Mouse (Mus musculus) layer of hippocampus, postnatal 10 days (tissue): ENCODE measurements around the gene Hist1h1b. TPM values are rescaled to one million over a fixed set of nuclear protein-coding genes. Genes with fewer than 3 reads are reported as not detected.

Experiments used
- DNase-seq, 2 experiments: peaks; one replicate each; pipeline ENCODE4 v3.0.0; 2021; ENCODE audit warnings: low spot score in 2 of 2
- microRNA-seq, 2 experiments: library from miRNA; unstranded; fragments of <30 nt; microRNA quantifications; one replicate each; pipeline ENCODE4 v1.2.0; 2021
- total RNA-seq, 2 experiments: library from RNA; stranded (reverse); gene quantifications; 2 replicates each; pipeline ENCODE4 v1.2.3; 2021

Gene Hist1h1b
- total RNA-seq, 2 experiments from 2014 or later = 33.1 to 44.1 TPM

DNA sequence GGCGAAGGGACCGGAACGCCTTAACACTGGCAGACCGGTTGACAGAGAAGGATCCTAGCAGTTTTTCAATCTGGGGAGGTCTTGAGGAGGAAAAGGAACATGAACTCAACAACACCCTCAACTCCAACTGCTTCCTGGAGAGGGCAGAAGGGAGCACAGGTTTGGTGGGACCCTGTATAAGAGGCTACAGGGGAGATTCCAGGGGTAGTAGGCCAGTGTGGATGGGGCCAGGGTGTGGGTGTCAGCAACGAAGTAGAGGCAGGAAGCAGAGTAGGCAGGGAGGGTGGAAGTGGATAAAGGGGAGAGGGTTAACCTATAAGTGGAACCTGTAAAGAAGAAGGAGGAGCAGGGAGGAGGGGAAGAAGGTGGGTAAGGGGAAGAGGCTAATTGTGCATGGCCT is 47.0 kb downstream of the Hist1h1b start:
- DNase-seq = no peak

Small RNA genes lying within 50 kb of the gene (microRNA-seq; reads per million reads assigned to microRNA genes)
- gene Gm19658 (0 reads per million in 2 experiments), gene Gm44346 (0 reads per million in 2 experiments), gene Gm44454 (0.22 to 0.78 reads per million in 2 experiments)

Other genes with a start within 250 kb of the Hist1h1b start
- gene Zkscan8, start 249.5 kb downstream of the Hist1h1b start, total RNA-seq = 10 to 100 TPM; 12.9 to 15.9 TPM
- gene Olfr1366, start 237.8 kb downstream of the Hist1h1b start, total RNA-seq = not detected
- not detected for gene Olfr1535, start 220.7 kb downstream of the Hist1h1b start, total RNA-seq
- gene Olfr1364, start 198.9 kb downstream of the Hist1h1b start, total RNA-seq = not detected
- not detected for gene Olfr1362, start 166.6 kb downstream of the Hist1h1b start, total RNA-seq
- not detected for gene Olfr11, start 138.1 kb downstream of the Hist1h1b start, total RNA-seq
- not detected for gene Olfr1361, start 117.2 kb downstream of the Hist1h1b start, total RNA-seq
- gene Olfr1360, start 103.2 kb downstream of the Hist1h1b start, total RNA-seq = not detected
- gene Olfr1359, start 82.5 kb downstream of the Hist1h1b start, total RNA-seq = not detected
- gene Hist1h2bl, start 64.5 kb downstream of the Hist1h1b start, total RNA-seq = 10 to 100 TPM; 55.7 to 83.1 TPM
- gene Hist1h2ai, start 64.2 kb downstream of the Hist1h1b start, total RNA-seq = 10 to 100 TPM; 69.8 to 77.4 TPM
- gene Hist1h3h, start 63.0 kb downstream of the Hist1h1b start, total RNA-seq = 100 to 1,000 TPM; 100 to 141 TPM
- gene Hist1h2bm, start 58.6 kb downstream of the Hist1h1b start, total RNA-seq = 10 to 100 TPM; 17.6 to 20.3 TPM
- 10 to 100 TPM; 22.7 to 23.3 TPM for gene Hist1h4j, start 45.6 kb downstream of the Hist1h1b start, total RNA-seq
- 100 to 1,000 TPM; 312 to 419 TPM for gene Hist1h4k, start 30.1 kb downstream of the Hist1h1b start, total RNA-seq
- 10 to 100 TPM; 27.8 to 28.5 TPM for gene Hist1h2ak, start 26.8 kb downstream of the Hist1h1b start, total RNA-seq
- 10 to 100 TPM; 26.0 to 38.7 TPM for gene Hist1h2bn, start 26.5 kb downstream of the Hist1h1b start, total RNA-seq
- 100 to 1,000 TPM in 1 of 2 experiments, 10 to 100 TPM in 1; 85.1 to 110 TPM for gene Hist1h3i, start 2.7 kb upstream of the Hist1h1b start, total RNA-seq
- 10 to 100 TPM; 11.0 to 16.4 TPM for gene Hist1h2an, start 6.6 kb upstream of the Hist1h1b start, total RNA-seq
- gene Hist1h2bp, start 6.8 kb upstream of the Hist1h1b start, total RNA-seq = 10 to 100 TPM; 22.4 to 23.5 TPM
- gene Hist1h2bq, start 29.6 kb upstream of the Hist1h1b start, total RNA-seq = 10 to 100 TPM; 52.8 to 66.3 TPM
- 10 to 100 TPM; 36.4 to 41.0 TPM for gene Hist1h2ao, start 29.8 kb upstream of the Hist1h1b start, total RNA-seq
- 100 to 1,000 TPM; 214 to 219 TPM for gene Hist1h4m, start 31.1 kb upstream of the Hist1h1b start, total RNA-seq
- gene Hist1h4n, start 51.6 kb upstream of the Hist1h1b start, total RNA-seq = 10 to 100 TPM; 22.0 to 32.1 TPM
- 10 to 100 TPM; 67.2 to 82.7 TPM for gene Hist1h2ap, start 52.9 kb upstream of the Hist1h1b start, total RNA-seq
- 10 to 100 TPM; 52.5 to 64.9 TPM for gene Hist1h2br, start 53.1 kb upstream of the Hist1h1b start, total RNA-seq
- gene Zfp184, start 164.5 kb upstream of the Hist1h1b start, total RNA-seq = 1 to 10 TPM; 5.1 to 6.0 TPM
- under 1 TPM; 0.22 to 0.23 TPM for gene Pom121l2, start 200.6 kb upstream of the Hist1h1b start, total RNA-seq
- gene Prss16, start 229.1 kb upstream of the Hist1h1b start, total RNA-seq = not detected